8 mouse cellular contexts compared by ENCODE assay signal in the genomic region with DNA sequence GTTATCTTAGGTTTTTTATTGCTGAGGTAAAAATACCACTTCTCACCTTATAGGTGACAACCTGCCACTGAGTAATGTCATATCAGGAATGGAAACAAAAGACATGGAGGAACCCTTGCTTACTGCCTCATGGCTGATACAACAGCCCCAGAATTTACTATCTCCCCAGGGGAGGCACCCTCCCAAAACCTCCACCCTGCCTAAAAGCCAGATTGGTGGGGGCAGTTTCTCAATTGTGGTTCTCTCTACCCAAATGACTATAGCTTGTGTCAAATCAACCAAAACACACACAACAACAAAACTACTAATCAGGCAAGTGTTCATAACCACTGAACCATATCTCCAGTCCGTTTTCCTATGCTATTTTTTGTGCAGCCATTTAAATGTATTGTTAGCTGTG. TPM values are rescaled to one million over a fixed set of nuclear protein-coding genes. Genes with fewer than 3 reads are reported as not detected.
DNase-seq lines count a peak whose midpoint lies in the region; ATAC-seq and TF ChIP-seq lines count a peak whose summit lies in the region.

No protein-coding gene starts in this region.

- TF ChIP-seq CTCF in bone marrow macrophage, adult 2 months (IDR thresholded peaks at IDR 0.05; ENCODE audit: low read depth, low read length): no peak

- H3K4me1 ChIP-seq in heart, embryonic 16.5 days (ENCODE audit: control insufficient read depth, insufficient read depth, low read length): peaks cover 15% of the 10 kb centered on the region
- peaks cover 11% of the 10 kb centered on the region for H3K4me1 ChIP-seq in bone marrow macrophage, adult 2 months (ENCODE audit: control insufficient read depth, insufficient read depth, low read length)
- H3K4me1 ChIP-seq in hindbrain, embryonic 16.5 days (ENCODE audit: control insufficient read depth, insufficient read depth, low read depth, low read length): peaks cover 16% of the 10 kb centered on the region
- peaks cover 19% of the 10 kb centered on the region for H3K4me1 ChIP-seq in midbrain, embryonic 12.5 days

- peaks cover 4% of the 10 kb centered on the region for H3K36me3 ChIP-seq in heart, embryonic 16.5 days (ENCODE audit: control insufficient read depth, insufficient read depth)
- peaks cover 1% of the 10 kb centered on the region for H3K36me3 ChIP-seq in hindbrain, embryonic 16.5 days (ENCODE audit: control insufficient read depth, insufficient read depth, low read length)
- H3K36me3 ChIP-seq in midbrain, embryonic 12.5 days: peaks cover 10% of the 10 kb centered on the region

- DNase-seq in heart, adult 9 months (ENCODE audit: low spot score in 2 of 2): no peak
- DNase-seq in cerebellum, adult 8-10 months: no peak
- DNase-seq in right cerebral cortex, postnatal 10 days (ENCODE audit: low spot score in 2 of 2): no peak
- no peak for DNase-seq in urinary bladder, postnatal 36 days (ENCODE audit: low spot score in 2 of 2)

- H3K4me2 ChIP-seq in heart, embryonic 16.5 days (ENCODE audit: low read depth, low read length): peak overlapping the region; percentile 82
- H3K4me2 ChIP-seq in hindbrain, embryonic 16.5 days (ENCODE audit: low read length): peak overlapping the region; percentile 80
- H3K4me2 ChIP-seq in midbrain, embryonic 12.5 days (replicated peaks): peak overlapping the region; percentile 77

- no peak overlapping the region for H3K27ac ChIP-seq in heart, embryonic 16.5 days (ENCODE audit: low read length)
- no peak overlapping the region for H3K27ac ChIP-seq in bone marrow macrophage, adult 2 months (ENCODE audit: insufficient read depth, low read depth, low read length)
- peak overlapping the region; percentile 96; the same call in 1 of the 2 replicates for H3K27ac ChIP-seq in hindbrain, embryonic 16.5 days (ENCODE audit: low read depth, low read length)
- peak overlapping the region; percentile 97 for H3K27ac ChIP-seq in midbrain, embryonic 12.5 days (replicated peaks)

- no peaks in the 10 kb centered on the region for H3K27me3 ChIP-seq in heart, embryonic 16.5 days (ENCODE audit: control insufficient read depth, insufficient read depth, low read length)
- H3K27me3 ChIP-seq in hindbrain, embryonic 16.5 days (replicated peaks; ENCODE audit: control insufficient read depth, insufficient read depth, low read length): no peaks in the 10 kb centered on the region
- no peaks in the 10 kb centered on the region for H3K27me3 ChIP-seq in midbrain, embryonic 12.5 days

- no peaks in the 10 kb centered on the region for H3K9me3 ChIP-seq in heart, embryonic 16.5 days (replicated peaks; ENCODE audit: control insufficient read depth, low read length)
- H3K9me3 ChIP-seq in hindbrain, embryonic 16.5 days (ENCODE audit: control insufficient read depth, low read length): no peaks in the 10 kb centered on the region
- no peaks in the 10 kb centered on the region for H3K9me3 ChIP-seq in midbrain, embryonic 12.5 days

- TF ChIP-seq POLR2A in bone marrow macrophage, adult 2 months (IDR thresholded peaks at IDR 0.05; ENCODE audit: borderline replicate concordance, low read depth, low read length): no peak

- 60% methylated on average over 1 of the region's 1 CpGs for WGBS in heart, embryonic 16.5 days
- 42% methylated on average over 1 of the region's 1 CpGs for WGBS in hindbrain, embryonic 16.5 days
- 54% methylated on average over 1 of the region's 1 CpGs for WGBS in midbrain, embryonic 12.5 days

- ATAC-seq in heart, embryonic 16.5 days (replicated peaks; ENCODE audit: extremely low read depth, insufficient read depth, low FRiP score): no peak
- no peak for ATAC-seq in hindbrain, embryonic 16.5 days
- ATAC-seq in midbrain, embryonic 12.5 days (ENCODE audit: low FRiP score, low read depth): no peak

- peak overlapping the region; percentile 88 for H3K9ac ChIP-seq in heart, embryonic 16.5 days (ENCODE audit: low read length)
- peak overlapping the region; percentile 93 for H3K9ac ChIP-seq in hindbrain, embryonic 16.5 days (ENCODE audit: low read depth, low read length)
- peak overlapping the region; percentile 93 for H3K9ac ChIP-seq in midbrain, embryonic 12.5 days (replicated peaks)

- H3K4me3 ChIP-seq in heart, embryonic 16.5 days (ENCODE audit: low read length): peak overlapping the region; percentile 86
- peak overlapping the region; percentile 74 for H3K4me3 ChIP-seq in bone marrow macrophage, adult 2 months (ENCODE audit: insufficient read depth, low read length)
- peak overlapping the region; percentile 79 for H3K4me3 ChIP-seq in hindbrain, embryonic 16.5 days (ENCODE audit: low read length)
- H3K4me3 ChIP-seq in midbrain, embryonic 12.5 days: peak overlapping the region; percentile 85

RNA-seq across cellular contexts. Expression of gene Dhx30, which starts 0.6 kb away (rescaled TPM):
- polyA plus RNA-seq in heart, embryonic 16.5 days (2015; fragmentation: Nextera tagmentation; extraction: Ambion mirVana): 96.2 and 101 TPM in 2 replicates
- 44.1 and 50.5 TPM in 2 replicates for polyA plus RNA-seq in bone marrow macrophage, adult 2 months (2012; ENCODE audit: insufficient read depth, insufficient read length, missing spikeins)
- polyA plus RNA-seq in hindbrain, embryonic 16.5 days (2015; fragmentation: Nextera tagmentation; extraction: Ambion mirVana): 154 and 170 TPM in 2 replicates
- 224 and 228 TPM in 2 replicates for polyA plus RNA-seq in midbrain, embryonic 12.5 days (2016; fragmentation: Nextera tagmentation; extraction: Ambion mirVana)

RNA-seq across cellular contexts. Expression of gene Smarcc1, which starts 0.7 kb away (rescaled TPM):
- polyA plus RNA-seq in heart, embryonic 16.5 days (2015; fragmentation: Nextera tagmentation; extraction: Ambion mirVana): 56.7 and 60.5 TPM in 2 replicates
- polyA plus RNA-seq in bone marrow macrophage, adult 2 months (2012; ENCODE audit: insufficient read depth, insufficient read length, missing spikeins): 29.7 and 31.9 TPM in 2 replicates
- polyA plus RNA-seq in hindbrain, embryonic 16.5 days (2015; fragmentation: Nextera tagmentation; extraction: Ambion mirVana): 69.3 and 77.6 TPM in 2 replicates
- 208 and 215 TPM in 2 replicates for polyA plus RNA-seq in midbrain, embryonic 12.5 days (2016; fragmentation: Nextera tagmentation; extraction: Ambion mirVana)

Comparison
In these comparisons a context has a peak if more than half of its experiments do, and no peak if none do; other contexts are left out.
1. H3K27ac ChIP-seq: peak in hindbrain, embryonic 16.5 days (single experiment) and midbrain, embryonic 12.5 days (single experiment); none in heart, embryonic 16.5 days (single experiment) and bone marrow macrophage, adult 2 months (single experiment).
2. Peak in every context shown above with its lines, with median percentiles within 50 percentile points of each other: H3K4me2 ChIP-seq, H3K4me3 ChIP-seq and H3K9ac ChIP-seq.